Comparison of ENCODE assay signal across 7 mouse cellular contexts in genomic region chr7:19461488-19461887, GRCm38 (mm10). TPM values are rescaled to one million over a fixed set of nuclear protein-coding genes. Genes with fewer than 3 reads are reported as not detected.
DNase-seq lines count a peak whose midpoint lies in the region; ATAC-seq lines count a peak whose summit lies in the region.

No protein-coding gene starts in this region.

- H3K36me3 ChIP-seq in lung, embryonic 15.5 days: no peaks in the 10 kb centered on the region

- no peak overlapping the region for H3K9ac ChIP-seq in lung, embryonic 15.5 days

- peak overlapping the region; percentile 15; the same call in 1 of the 2 replicates for H3K4me3 ChIP-seq in lung, embryonic 15.5 days

- DNase-seq in 416B (ENCODE audit: low read depth): peak; percentile 82
- peak; percentile 63 for DNase-seq in CD4-positive helper T cell, adult 2 months (ENCODE audit: low read depth, low spot score)
- DNase-seq in c-Kit-positive CD71-positive TER-119-positive erythroid progenitor cells, embryonic 14.5 days (ENCODE audit: low spot score): peak; percentile 55
- peak; percentile 81 for DNase-seq in gastrocnemius, postnatal 10 days
- peak; percentile 43 to 85 for DNase-seq in layer of hippocampus, adult 18-20 months (ENCODE audit: low spot score in 2 of 2)
- DNase-seq in right cerebral cortex, postnatal 36 days (ENCODE audit: low spot score in 2 of 2): peak; percentile 44 to 54

- H3K4me1 ChIP-seq in lung, embryonic 15.5 days: peaks cover 32% of the 10 kb centered on the region

- H3K4me2 ChIP-seq in lung, embryonic 15.5 days: peak overlapping the region; percentile 37; the same call in 1 of the 2 replicates

- H3K27ac ChIP-seq in lung, embryonic 15.5 days: no peak overlapping the region

- peaks cover 10% of the 10 kb centered on the region; the same call in 1 of the 2 replicates for H3K27me3 ChIP-seq in lung, embryonic 15.5 days

- H3K9me3 ChIP-seq in lung, embryonic 15.5 days: no peaks in the 10 kb centered on the region

- no peak for ATAC-seq in lung, embryonic 15.5 days (ENCODE audit: borderline replicate concordance, extremely low read depth, low FRiP score, low TSS enrichment)

- whole genome bisulfite sequencing in lung, embryonic 15.5 days: 11% methylated on average over 6 of the region's 6 CpGs

RNA-seq across cellular contexts. Expression of gene Exoc3l2, which starts 1.6 kb away (rescaled TPM):
- total RNA-seq in gastrocnemius, postnatal 10 days (2021): under 1 TPM; 0.59 to 0.86 TPM
- total RNA-seq in layer of hippocampus, adult 18-20 months (2021): under 1 TPM; 0.38 to 0.59 TPM
- polyA plus RNA-seq in lung, embryonic 15.5 days (2015; fragmentation: Nextera tagmentation; extraction: Ambion mirVana): 1.4 and 1.7 TPM in 2 replicates

RNA-seq across cellular contexts. Expression of gene Mark4, which starts 2.9 kb away (rescaled TPM):
- 10 to 100 TPM; 12.2 to 16.4 TPM for total RNA-seq in gastrocnemius, postnatal 10 days (2021)
- total RNA-seq in layer of hippocampus, adult 18-20 months (2021): 10 to 100 TPM; 88.3 to 92.0 TPM
- 7.9 TPM in 2 replicates for polyA plus RNA-seq in lung, embryonic 15.5 days (2015; fragmentation: Nextera tagmentation; extraction: Ambion mirVana)

RNA-seq across cellular contexts. Expression of gene Bloc1s3, which starts 46.7 kb away (rescaled TPM):
- total RNA-seq in gastrocnemius, postnatal 10 days (2021): 1 to 10 TPM; 2.2 to 2.4 TPM
- 1 to 10 TPM; 6.1 to 6.3 TPM for total RNA-seq in layer of hippocampus, adult 18-20 months (2021)
- 2.0 TPM in 2 replicates for polyA plus RNA-seq in lung, embryonic 15.5 days (2015; fragmentation: Nextera tagmentation; extraction: Ambion mirVana)

RNA-seq across cellular contexts. Expression of gene Trappc6a, which starts 46.7 kb away (rescaled TPM):
- total RNA-seq in gastrocnemius, postnatal 10 days (2021): 10 to 100 TPM; 24.6 to 26.5 TPM
- 10 to 100 TPM; 20.7 to 21.5 TPM for total RNA-seq in layer of hippocampus, adult 18-20 months (2021)
- polyA plus RNA-seq in lung, embryonic 15.5 days (2015; fragmentation: Nextera tagmentation; extraction: Ambion mirVana): 97.8 and 103 TPM in 2 replicates

RNA-seq across cellular contexts. Expression of gene Nkpd1, which starts 56.1 kb away (rescaled TPM):
- not detected for total RNA-seq in gastrocnemius, postnatal 10 days (2021)
- total RNA-seq in layer of hippocampus, adult 18-20 months (2021): under 1 TPM; 0.56 to 0.57 TPM
- 0.20 TPM in 1 of 2 replicates, not detected in the other for polyA plus RNA-seq in lung, embryonic 15.5 days (2015; fragmentation: Nextera tagmentation; extraction: Ambion mirVana)

Comparison
In these comparisons a context has a peak if more than half of its experiments do, and no peak if none do; other contexts are left out.
1. RNA of gene Mark4, which starts 2.9 kb away (total RNA-seq): 88.3 to 92.0 TPM in layer of hippocampus, adult 18-20 months; 12.2 to 16.4 TPM in gastrocnemius, postnatal 10 days; every median in the first group is over 4 times any median in the second.
2. Peak in every context shown above with its lines, with median percentiles within 50 percentile points of each other: DNase-seq.